Mouse (Mus musculus) thymus, adult 2 months (tissue): ENCODE data around the gene Nutm1.

Experiments
- CTCF ChIP-seq: fragments of 200-500 bp; IDR thresholded peaks from 2 replicates; pipeline ENCODE4 v1.5.1; 2012; ENCODE audit warnings: mild to moderate bottlenecking, control low read depth, low read length, moderate library complexity, borderline replicate concordance; ENCODE audit not compliant: control insufficient read depth, poor library complexity, insufficient read depth; ENCODE audit errors: extremely low read depth
- POLR2A ChIP-seq: fragments of 200-500 bp; IDR thresholded peaks from 2 replicates; pipeline ENCODE4 v1.6.1; 2012; ENCODE audit warnings: mild to moderate bottlenecking, low read length, control low read depth, moderate library complexity; ENCODE audit not compliant: control insufficient read depth, poor library complexity, insufficient read depth; ENCODE audit errors: extremely low read depth

- TF ChIP-seq CTCF (no peak), POLR2A (no peak)
Observed at GRCm38 (mm10) chr2:112215977-112216376, 43.1 kb downstream of the Nutm1 start.
